Mouse (Mus musculus) urinary bladder, adult 18-20 months (tissue): ENCODE results near the gene Gm11562.
A peak's percentile ranks its signal among the peaks of the same experiment; 100 is the strongest.

ENCODE experiments used
- DNase-seq, 2 experiments: peaks; one replicate each; pipeline ENCODE4 v3.0.0; 2022; ENCODE audit warnings: low spot score in 2 of 2, mixed read lengths in 2 of 2

Gm11562 gene

DNA sequence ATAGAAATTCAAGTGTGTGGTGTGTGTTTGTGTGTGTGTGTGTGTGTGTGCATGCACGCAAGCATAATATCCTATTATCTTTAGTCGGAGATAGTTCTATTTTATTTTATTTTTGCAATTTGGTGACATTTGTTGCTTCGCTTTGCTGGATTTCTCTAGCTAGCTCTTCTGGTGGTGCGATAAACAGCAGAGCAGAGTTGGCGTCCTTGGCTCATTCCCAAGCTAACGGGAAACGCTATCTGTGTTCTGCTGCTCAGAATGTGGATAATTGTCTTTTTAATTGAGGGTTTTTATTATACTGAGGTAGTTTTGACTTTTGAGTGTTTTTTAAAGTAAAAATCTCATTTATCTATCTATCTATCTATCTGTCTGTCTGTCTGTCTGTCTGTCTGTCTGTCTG, 35.1 kb downstream of the Gm11562 start:
- no peak for DNase-seq

DNA sequence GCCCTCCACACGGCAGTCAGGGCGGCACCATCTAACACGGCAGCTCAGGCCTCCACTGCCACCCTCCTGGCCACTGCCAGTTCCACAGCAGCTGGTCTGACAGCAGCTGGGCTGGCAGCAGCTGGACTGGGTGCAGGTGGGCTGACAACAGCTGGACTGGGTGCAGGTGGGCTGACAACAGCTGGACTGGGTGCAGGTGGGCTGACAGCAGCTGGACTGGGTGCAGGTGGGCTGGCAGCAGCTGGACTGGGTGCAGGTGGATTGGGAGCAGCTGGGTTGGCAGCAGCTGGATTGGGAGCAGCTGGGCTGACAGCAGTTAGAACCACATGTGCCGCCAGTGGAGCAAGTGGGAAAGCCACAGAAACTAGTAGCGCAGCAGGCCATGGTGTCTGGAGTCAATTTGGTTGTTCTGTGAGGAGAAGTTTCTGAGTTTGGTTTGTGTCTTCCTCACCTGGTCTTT, 37.0 kb downstream of the Gm11562 start, which contains the start of gene Krtap1-4:
Krtap1-4 (minus strand) TSS at position 410 of the 460 bp plus-strand sequence.
- DNase-seq: no peak

DNA sequence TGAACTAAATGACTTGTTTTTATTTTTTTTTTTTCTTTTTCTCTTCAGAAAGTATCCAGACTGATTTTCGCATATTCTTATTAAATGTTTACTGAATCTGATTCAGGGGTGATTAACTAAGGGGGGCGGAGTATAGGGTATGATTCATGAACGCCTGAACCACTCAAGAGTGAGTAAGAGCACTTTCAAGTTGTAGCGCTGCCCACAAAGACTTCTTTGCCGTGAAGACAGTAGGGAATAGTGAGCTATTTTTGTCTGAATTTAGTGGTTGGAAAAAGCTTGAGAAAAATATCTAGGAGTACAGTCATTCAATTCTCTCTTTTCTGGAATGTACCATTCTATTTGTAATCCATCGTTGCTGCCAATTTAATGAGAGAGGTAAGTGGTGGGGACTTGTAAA, 38.7 kb downstream of the Gm11562 start:
- DNase-seq: no peak

DNA sequence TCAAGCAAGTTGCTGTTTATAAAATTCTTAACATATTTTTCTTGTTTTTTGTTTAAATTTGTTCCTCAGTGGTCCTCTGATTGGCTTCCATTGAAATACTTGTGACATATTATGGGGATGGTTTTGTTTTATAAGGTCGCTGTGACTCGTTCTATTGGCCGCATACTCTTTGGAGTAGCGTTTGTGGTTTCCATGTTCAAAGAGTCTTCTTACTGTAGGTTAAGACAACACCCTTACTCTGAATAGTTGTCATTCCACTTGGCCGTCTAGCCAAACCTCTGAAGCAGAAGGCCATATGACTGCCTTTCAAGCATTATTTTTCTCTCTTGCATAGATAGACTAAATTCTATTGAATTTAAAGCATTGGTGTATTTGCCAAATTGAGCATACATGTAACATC, 39.2 kb downstream of the Gm11562 start:
- no peak for DNase-seq

DNA sequence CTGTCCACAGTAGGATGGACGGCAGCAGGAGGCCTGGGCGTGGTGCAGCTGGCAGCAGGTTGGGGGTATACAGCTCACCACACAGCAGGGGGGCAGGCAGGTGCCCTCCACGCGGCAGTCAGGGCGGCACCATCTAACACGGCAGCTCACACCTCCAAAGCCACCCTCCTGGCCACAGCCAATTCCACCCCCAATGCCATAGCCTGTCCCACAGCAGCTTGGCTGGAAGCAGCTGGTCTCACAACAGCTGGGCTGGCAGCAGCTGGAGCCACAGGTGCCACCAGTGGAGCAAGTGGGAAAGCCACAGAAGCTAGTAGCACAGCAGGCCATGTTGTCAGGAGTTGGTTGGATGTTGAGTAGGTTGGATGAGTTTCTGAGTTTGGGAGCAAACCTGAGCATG, 39.6 kb downstream of the Gm11562 start, which contains the start of gene Krtap1-5:
Krtap1-5 (minus strand) TSS at position 381 of the 400 bp plus-strand sequence.
- DNase-seq: no peak

DNA sequence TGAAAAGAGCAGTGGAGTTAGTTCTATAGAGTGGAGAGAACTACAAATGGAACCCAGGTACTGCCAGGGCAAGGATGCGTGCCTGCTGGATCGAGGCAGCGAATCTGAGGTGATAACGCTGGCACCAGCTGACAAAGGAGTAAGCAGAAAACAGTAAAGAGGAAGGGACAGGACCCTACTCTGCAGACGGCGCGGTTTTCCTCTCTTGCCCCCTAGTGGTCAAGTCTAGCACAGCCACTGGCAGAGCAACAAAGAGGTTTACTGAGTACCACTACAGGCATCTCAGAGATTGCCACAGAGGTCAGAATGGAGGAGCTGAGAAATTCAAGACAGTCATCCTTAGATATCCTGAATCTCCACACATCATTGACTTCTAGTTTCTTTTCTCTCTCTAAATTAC, 46.1 kb downstream of the Gm11562 start:
- peak; percentile 50 to 52 for DNase-seq

DNA sequence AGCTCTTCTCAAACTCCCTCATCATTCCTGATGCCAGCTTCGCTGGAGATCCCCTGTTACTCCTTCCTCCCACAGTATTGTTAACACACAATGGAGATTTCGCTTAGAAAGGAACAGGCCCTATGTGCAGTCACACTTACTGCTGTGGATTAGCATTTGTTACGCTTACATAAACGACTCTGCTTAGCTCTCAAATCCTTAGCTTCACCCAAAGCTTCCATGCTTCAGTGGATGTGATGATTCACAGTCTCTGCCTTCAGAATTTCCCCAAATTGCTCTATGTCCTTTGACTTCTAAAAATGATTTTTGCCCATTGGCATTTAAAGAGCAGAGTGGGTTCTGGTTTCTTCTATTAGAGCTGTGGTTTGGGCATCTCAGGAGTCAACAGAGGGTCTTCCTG, 47.1 kb downstream of the Gm11562 start:
- no peak for DNase-seq
